Mouse (Mus musculus) heart, embryonic 13.5 days (tissue): ENCODE data around the gene Lhx2. TPM values are rescaled to one million over a fixed set of nuclear protein-coding genes. Genes with fewer than 3 reads are reported as not detected.

Source experiments
- ATAC-seq: fragments of 200-750 bp; cut with Nextera tagmentation; 2 replicates; pipeline ENCODE4 v1.8.0; 2017; ENCODE audit warnings: moderate TSS enrichment; ENCODE audit not compliant: insufficient number of reproducible peaks, low FRiP score, low TSS enrichment; ENCODE audit errors: extremely low read depth
- H3K27ac ChIP-seq: fragments of 300-500 bp; sonication (generic); replicated peaks from 2 replicates; pipeline ENCODE4 v1.5.1; 2015; ENCODE audit warnings: moderate library complexity, mild to moderate bottlenecking, inconsistent platforms
- H3K27me3 ChIP-seq: fragments of 300-500 bp; sonication (generic); replicated peaks from 2 replicates; pipeline ENCODE4 v1.6.1; 2015; ENCODE audit warnings: mild to moderate bottlenecking, inconsistent platforms
- H3K36me3 ChIP-seq: fragments of 300-500 bp; sonication (generic); 2 replicates; pipeline ENCODE4 v1.6.1; 2015; ENCODE audit warnings: mild to moderate bottlenecking, inconsistent platforms
- H3K4me1 ChIP-seq: fragments of 300-500 bp; sonication (generic); 2 replicates; pipeline ENCODE4 v1.6.1; 2015; ENCODE audit warnings: inconsistent platforms
- H3K4me2 ChIP-seq: fragments of 300-500 bp; sonication (generic); 2 replicates; pipeline ENCODE4 v1.6.1; 2015; ENCODE audit warnings: inconsistent platforms, mild to moderate bottlenecking, moderate library complexity
- H3K4me3 ChIP-seq: fragments of 300-500 bp; sonication (generic); 2 replicates; pipeline ENCODE4 v1.5.1; 2015; ENCODE audit warnings: moderate library complexity, mild to moderate bottlenecking, inconsistent platforms
- H3K9ac ChIP-seq: fragments of 300-500 bp; sonication (generic); 2 replicates; pipeline ENCODE4 v1.6.1; 2015; ENCODE audit warnings: inconsistent platforms, mild to moderate bottlenecking, moderate library complexity
- H3K9me3 ChIP-seq: fragments of 300-500 bp; sonication (generic); 2 replicates; pipeline ENCODE4 v1.6.1; 2016; ENCODE audit warnings: inconsistent platforms
- WGBS: fragments of 180-500 bp; shearing (Covaris S2); methylation state at CpG from one replicate; pipeline ENCODE4 v1.1.7; 2015; ENCODE audit warnings: mixed read lengths; 5-methylcytosine and 5-hydroxymethylcytosine counted together
- polyA plus RNA-seq: library from polyadenylated mRNA; unstranded; fragments of >200 nt; fragmentation: Nextera tagmentation; extraction: Ambion mirVana; gene quantifications from 2 replicates; pipeline ENCODE4 v1.2.1, GENCODE M21; 2015

The Lhx2 gene
- polyA plus RNA-seq, 1 experiment from 2014 or later, result 0.40 TPM

DNA sequence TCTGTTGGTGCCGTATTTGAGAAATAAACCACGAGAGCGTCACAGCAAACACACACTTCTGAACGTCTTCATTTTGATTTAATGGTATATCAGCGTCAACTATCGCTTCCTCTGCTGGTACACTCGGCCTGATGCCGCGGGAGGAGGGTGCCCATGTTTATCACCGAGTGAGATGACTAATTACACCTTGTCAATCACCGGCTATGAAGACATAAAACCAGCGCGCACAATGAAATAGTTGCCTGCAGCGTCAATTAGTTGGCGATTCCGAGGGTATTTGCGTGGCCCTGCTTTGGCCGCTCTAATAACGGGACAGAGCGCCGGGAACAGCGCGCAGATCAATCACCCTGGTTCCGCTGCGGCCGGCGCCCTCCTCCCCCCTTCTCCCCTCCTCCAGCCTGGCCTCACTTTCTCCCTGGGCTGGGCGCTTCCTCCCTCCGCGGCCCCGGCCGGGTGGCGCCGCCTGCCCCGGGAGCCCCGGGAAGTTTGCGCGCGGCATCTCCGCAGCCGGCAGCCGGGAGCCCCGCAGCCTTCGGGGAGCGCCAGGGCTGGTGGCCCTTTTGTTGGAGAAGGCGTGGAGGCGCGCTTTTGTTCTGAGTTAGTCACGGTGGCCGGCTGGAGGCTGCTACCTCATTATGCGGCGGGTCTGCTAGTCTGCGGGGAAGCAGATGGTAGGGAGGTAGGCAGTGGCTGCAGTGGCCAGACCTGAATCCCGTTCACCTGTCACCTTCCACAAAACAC is 8.9 kb downstream of the Lhx2 start:
- no peak overlapping the region for H3K27ac ChIP-seq
- peak overlapping the region; percentile 43 for H3K4me3 ChIP-seq
- no peaks in the 10 kb centered on the region for H3K36me3 ChIP-seq
- H3K4me2 ChIP-seq, result peak overlapping the region; percentile 65
- WGBS, result 1% methylated on average over 51 of the region's 54 CpGs
- H3K9ac ChIP-seq, result peak overlapping the region; percentile 50
- H3K9me3 ChIP-seq, result no peaks in the 10 kb centered on the region
- peaks cover 35% of the 10 kb centered on the region for H3K4me1 ChIP-seq
- no peak for ATAC-seq
- H3K27me3 ChIP-seq, result peaks cover 100% of the 10 kb centered on the region

GRCm38 (mm10) chr2:38348660-38349420 is 9.8 kb downstream of the Lhx2 start:
- Histone ChIP-seq H3K36me3 (no peaks in the 10 kb centered on the region), H3K9me3 (no peaks in the 10 kb centered on the region), H3K9ac (no peak overlapping the region), H3K4me2 (no peak overlapping the region), H3K27ac (no peak overlapping the region), H3K27me3 (peaks cover 100% of the 10 kb centered on the region), H3K4me3 (no peak overlapping the region), H3K4me1 (peaks cover 35% of the 10 kb centered on the region)
- WGBS, result 1% methylated on average over 19 of the region's 19 CpGs
- no peak for ATAC-seq

- H3K9me3 ChIP-seq, result no peaks in the 10 kb centered on the region
- H3K4me2 ChIP-seq, result peak overlapping the region; percentile 65; the same call in 1 of the 2 replicates
- no peak for ATAC-seq
- peak overlapping the region; percentile 52 for H3K4me3 ChIP-seq
- H3K9ac ChIP-seq, result no peak overlapping the region
- peaks cover 39% of the 10 kb centered on the region for H3K4me1 ChIP-seq
- no peak overlapping the region for H3K27ac ChIP-seq
- H3K36me3 ChIP-seq, result no peaks in the 10 kb centered on the region
- peaks cover 100% of the 10 kb centered on the region for H3K27me3 ChIP-seq
- 5% methylated on average over 12 of the region's 12 CpGs for WGBS
Observed at GRCm38 (mm10) chr2:38349447-38350350, 10.6 kb downstream of the Lhx2 start.

- WGBS, result 0% methylated on average over 13 of the region's 13 CpGs
- Histone ChIP-seq H3K27me3 (peaks cover 100% of the 10 kb centered on the region), H3K9ac (0 out of 2 replicates have a peak overlapping the region, but pooled peaks have one; percentile 51), H3K9me3 (no peaks in the 10 kb centered on the region), H3K4me3 (peak overlapping the region; percentile 52), H3K36me3 (no peaks in the 10 kb centered on the region), H3K4me1 (peaks cover 39% of the 10 kb centered on the region), H3K4me2 (peak overlapping the region; percentile 65), H3K27ac (no peak overlapping the region)
- no peak for ATAC-seq
Observed at GRCm38 (mm10) chr2:38350386-38350785, 11.3 kb downstream of the Lhx2 start.

- Histone ChIP-seq H3K4me3 (peak overlapping the region; percentile 52), H3K27ac (no peak overlapping the region), H3K27me3 (peaks cover 100% of the 10 kb centered on the region), H3K9ac (peak overlapping the region; percentile 58), H3K36me3 (no peaks in the 10 kb centered on the region), H3K9me3 (no peaks in the 10 kb centered on the region), H3K4me1 (peaks cover 39% of the 10 kb centered on the region), H3K4me2 (peak overlapping the region; percentile 65)
- peak; percentile 59; the same call in 1 of the 2 replicates for ATAC-seq
- WGBS, result under 1% methylated on average over 37 of the region's 37 CpGs
Observed at GRCm38 (mm10) chr2:38350796-38351195, 11.7 kb downstream of the Lhx2 start.

DNA sequence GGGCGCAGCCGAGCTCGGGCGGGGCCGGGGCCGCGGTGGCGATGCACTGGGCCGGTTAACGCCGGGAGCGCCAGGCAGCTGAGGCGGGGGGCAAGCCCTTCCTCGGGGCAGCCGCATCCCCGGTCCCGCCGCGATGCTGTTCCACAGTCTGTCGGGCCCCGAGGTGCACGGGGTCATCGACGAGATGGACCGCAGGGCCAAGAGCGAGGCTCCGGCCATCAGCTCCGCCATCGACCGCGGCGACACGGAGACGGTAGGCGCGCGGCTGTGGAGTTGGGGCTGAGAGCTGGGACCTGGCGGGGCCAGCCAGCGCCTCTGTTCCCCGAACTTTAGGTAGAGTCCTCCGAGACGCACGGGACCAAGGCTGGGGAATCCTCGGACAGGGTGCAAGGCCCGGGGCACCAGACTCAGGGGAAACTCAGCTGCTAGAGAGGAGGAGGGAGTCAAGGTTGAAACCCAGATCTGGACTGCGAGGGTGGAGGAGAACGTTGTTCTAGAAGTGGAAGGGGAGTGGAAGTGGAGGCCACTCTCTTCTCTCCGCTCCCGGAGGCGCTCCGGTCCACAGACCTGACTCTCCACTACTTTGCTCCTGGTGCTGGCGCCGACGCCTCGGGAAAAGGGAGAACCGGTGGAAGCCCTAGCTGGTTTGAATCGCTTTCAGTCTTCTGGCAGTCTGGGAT is 12.7 kb downstream of the Lhx2 start:
- ATAC-seq, result no peak
- H3K36me3 ChIP-seq, result no peaks in the 10 kb centered on the region
- H3K4me2 ChIP-seq, result peak overlapping the region; percentile 65
- H3K4me3 ChIP-seq, result peak overlapping the region; percentile 52
- H3K27me3 ChIP-seq, result peaks cover 100% of the 10 kb centered on the region
- H3K9me3 ChIP-seq, result no peaks in the 10 kb centered on the region
- H3K9ac ChIP-seq, result peak overlapping the region; percentile 58
- peaks cover 45% of the 10 kb centered on the region for H3K4me1 ChIP-seq
- H3K27ac ChIP-seq, result no peak overlapping the region
- WGBS, result 1% methylated on average over 54 of the region's 57 CpGs

DNA sequence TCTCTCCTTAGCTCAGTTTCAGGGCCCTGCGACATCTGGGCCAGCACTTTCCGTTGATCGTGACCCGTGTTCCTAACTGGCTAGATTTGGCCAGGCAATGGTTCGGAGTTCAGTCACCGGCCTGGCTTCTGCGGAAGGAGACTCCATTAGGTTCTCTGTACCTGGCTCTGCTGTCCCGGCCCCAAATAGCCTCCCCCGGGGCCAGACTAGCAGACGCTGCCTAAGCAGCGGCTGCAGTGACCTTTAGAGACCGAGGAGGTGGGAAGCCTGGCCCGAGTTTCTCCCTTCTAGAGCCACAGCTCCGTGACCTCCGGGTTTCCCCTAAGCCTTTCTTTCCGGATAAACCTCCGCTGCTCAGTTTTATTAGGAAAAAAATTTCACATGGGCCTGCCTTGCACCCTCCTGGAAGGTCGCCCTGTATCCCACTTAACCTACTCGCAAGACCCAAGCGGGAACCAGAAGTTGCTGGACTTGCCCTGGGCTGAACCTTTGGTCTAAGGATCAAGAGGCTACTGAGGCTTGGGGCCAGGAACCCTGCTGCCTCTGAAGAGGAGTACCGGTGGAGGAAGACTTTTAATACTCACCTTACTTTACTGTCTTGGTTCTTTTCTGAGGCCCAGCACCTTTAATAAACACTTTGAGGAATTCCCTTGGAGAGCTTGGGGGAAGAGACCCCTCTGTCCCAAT is 13.4 kb downstream of the Lhx2 start:
- Histone ChIP-seq H3K27me3 (peaks cover 100% of the 10 kb centered on the region), H3K9me3 (no peaks in the 10 kb centered on the region), H3K4me3 (peak overlapping the region; percentile 52), H3K9ac (no peak overlapping the region), H3K36me3 (no peaks in the 10 kb centered on the region), H3K27ac (no peak overlapping the region), H3K4me1 (peaks cover 45% of the 10 kb centered on the region), H3K4me2 (peak overlapping the region; percentile 65)
- 4% methylated on average over 21 of the region's 21 CpGs for WGBS
- ATAC-seq, result no peak

DNA sequence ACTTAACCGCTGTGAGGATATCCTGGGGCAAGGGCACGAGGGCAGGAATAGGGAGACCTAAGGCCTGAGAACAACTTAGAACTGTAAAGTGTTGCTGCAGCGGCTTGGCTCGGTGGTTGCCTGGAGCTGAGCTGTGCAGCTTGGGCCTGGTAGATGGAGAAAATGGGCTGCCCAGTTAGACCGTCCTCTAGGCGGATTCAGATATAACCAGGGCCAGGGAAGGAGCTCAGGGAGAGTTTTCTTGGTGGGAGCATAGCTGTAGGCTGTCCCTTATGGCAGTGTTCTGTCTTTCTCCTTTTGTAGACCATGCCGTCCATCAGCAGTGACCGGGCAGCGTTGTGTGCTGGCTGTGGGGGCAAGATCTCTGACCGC is 13.9 kb downstream of the Lhx2 start:
- ATAC-seq, result no peak
- no peak overlapping the region for H3K4me3 ChIP-seq
- no peak overlapping the region for H3K9ac ChIP-seq
- no peak overlapping the region for H3K4me2 ChIP-seq
- peaks cover 40% of the 10 kb centered on the region for H3K4me1 ChIP-seq
- no peaks in the 10 kb centered on the region for H3K36me3 ChIP-seq
- H3K27ac ChIP-seq, result no peak overlapping the region
- no peaks in the 10 kb centered on the region for H3K9me3 ChIP-seq
- peaks cover 100% of the 10 kb centered on the region for H3K27me3 ChIP-seq
- 7% methylated on average over 10 of the region's 10 CpGs for WGBS

DNA sequence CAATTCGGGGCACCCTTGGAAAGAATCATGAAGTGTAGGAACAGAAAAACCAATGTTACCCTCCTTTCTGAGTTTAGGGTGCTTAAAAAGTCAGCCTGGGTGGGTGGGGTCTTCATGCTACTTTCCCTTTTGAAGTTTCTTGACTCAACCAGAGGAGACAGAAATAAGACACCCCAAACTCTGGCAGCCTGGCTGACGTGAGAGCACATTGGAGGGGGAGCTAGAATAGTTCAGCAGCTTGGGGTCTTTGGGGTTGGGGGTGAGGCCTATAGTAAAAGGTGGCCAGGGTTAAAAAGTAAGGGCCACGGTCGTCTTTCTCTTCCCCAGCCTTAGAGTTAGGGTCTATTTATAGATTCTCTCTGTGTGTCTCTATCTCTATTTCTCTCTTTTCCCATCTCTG is 14.6 kb downstream of the Lhx2 start:
- Histone ChIP-seq H3K4me3 (no peak overlapping the region), H3K9ac (no peak overlapping the region), H3K9me3 (no peaks in the 10 kb centered on the region), H3K4me1 (peaks cover 36% of the 10 kb centered on the region), H3K27ac (no peak overlapping the region), H3K36me3 (no peaks in the 10 kb centered on the region), H3K27me3 (peaks cover 100% of the 10 kb centered on the region), H3K4me2 (no peak overlapping the region)
- ATAC-seq, result no peak
- WGBS, result 23% methylated on average over 4 of the region's 4 CpGs

GRCm38 (mm10) chr2:38354179-38354716 is 15.2 kb downstream of the Lhx2 start:
- Histone ChIP-seq H3K4me2 (no peak overlapping the region), H3K9me3 (no peaks in the 10 kb centered on the region), H3K27ac (no peak overlapping the region), H3K9ac (no peak overlapping the region), H3K36me3 (no peaks in the 10 kb centered on the region), H3K4me1 (peaks cover 36% of the 10 kb centered on the region), H3K27me3 (peaks cover 100% of the 10 kb centered on the region), H3K4me3 (no peak overlapping the region)
- ATAC-seq, result no peak
- WGBS, result 3% methylated on average over 22 of the region's 22 CpGs
